Mouse (Mus musculus) brain, adult 2 months (tissue): ENCODE measurements around the gene Cyp2t4.

Experiments used
- DNase-seq: peaks from one replicate; pipeline ENCODE4 v3.0.0; 2011; ENCODE audit warnings: low read depth, low spot score

The Cyp2t4 gene

GRCm38 (mm10) chr7:27160921-27161320, 7.4 kb downstream of the Cyp2t4 start:
- DNase-seq, result no peak

GRCm38 (mm10) chr7:27161744-27162143, 8.2 kb downstream of the Cyp2t4 start:
- DNase-seq, result peak; percentile 45

GRCm38 (mm10) chr7:27162780-27163449, 9.4 kb downstream of the Cyp2t4 start:
- no peak for DNase-seq

DNA sequence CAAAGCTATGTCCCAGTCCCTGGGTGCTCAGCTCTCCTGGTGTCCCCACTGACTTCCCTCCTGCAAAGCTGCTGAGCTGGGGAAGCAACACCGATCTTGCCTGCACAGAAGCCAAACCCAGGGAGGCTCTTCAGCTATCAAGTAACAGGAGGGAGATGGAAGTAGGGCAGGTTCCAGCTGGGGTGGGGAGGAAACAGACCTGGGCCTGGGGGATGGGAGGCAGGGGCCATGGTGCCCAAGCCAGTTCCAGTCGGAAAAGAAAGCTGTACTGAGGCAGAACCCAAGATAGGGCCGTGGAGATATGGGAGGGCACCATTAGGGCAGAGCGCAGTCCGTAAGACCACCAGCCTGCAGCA, 9.9 kb downstream of the Cyp2t4 start:
- no peak for DNase-seq

DNA sequence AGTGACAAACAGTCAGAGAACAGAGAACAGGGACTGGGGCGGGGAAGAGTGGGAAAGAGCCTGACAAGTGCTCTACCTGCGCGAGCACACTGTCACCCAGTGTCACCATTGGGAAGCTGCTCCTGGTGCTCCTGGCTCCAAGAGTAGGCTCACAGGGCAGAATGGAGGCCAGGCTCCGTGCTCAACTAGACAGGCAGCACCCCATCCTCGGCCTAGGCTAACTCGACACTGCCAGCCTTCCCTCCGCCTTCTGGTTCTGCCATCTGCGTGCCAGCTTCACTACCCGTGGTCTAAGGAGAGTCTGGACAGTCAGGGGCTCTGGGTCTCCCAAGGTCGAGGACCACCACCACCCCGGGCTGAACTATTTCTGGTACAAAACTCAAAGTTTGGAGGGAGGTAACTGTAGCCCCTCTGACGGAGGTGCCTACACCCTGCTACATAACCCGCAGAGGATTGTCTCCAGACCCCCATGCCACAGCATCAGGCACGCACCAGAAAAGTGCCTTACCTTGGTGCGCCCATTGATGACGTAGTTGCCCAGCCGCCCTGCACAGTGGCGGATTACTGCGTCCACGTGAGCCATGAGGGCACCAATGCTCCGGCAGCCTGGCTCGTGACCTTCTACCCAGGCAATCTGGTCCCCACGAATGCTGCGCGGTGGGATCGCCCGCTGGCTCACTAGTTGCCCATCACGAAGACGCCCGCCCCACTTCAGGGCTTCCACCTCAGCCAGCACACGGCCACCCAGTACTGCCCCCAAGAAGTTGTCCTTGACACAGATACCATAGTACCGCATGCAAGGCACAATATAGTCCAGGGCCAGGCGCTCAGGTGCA, 10.8 kb downstream of the Cyp2t4 start:
- peak; percentile 69 for DNase-seq

DNA sequence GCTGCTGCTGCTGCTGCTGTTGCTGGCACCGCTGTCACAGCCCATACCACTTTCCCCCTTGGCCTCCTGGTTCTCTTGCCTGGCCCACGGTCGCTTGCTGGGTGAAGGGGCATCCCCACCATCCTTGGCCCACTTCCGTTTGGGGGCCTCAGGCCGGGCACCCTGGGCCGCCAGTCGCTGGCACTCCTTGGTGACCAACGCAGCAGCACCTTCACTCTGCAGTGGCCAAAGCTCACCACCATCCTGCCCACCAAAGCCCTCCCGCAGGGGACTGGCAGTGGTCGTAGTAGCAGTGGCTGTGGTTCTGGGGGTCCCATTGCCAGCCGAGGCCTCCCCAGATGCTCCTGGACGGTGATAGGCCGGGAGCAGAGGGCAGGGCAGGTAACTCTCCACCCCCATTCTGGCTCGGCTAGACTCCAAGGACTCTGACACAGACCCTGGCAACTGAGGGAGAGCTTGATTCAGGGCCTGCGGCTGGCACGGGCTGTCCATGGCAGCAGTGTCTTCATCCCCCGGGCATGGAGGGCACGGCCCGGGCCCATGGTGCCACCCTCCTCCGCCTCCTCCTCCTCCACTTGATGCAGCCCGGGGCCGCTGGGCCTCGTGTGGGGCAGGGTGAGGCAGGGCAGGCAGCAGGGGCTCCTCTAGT, 11.6 kb downstream of the Cyp2t4 start:
- DNase-seq, result peak; percentile 69

- DNase-seq, result no peak
These were observed 12.2 kb downstream of the Cyp2t4 start for GRCm38 (mm10) chr7:27165696-27166095.

DNA sequence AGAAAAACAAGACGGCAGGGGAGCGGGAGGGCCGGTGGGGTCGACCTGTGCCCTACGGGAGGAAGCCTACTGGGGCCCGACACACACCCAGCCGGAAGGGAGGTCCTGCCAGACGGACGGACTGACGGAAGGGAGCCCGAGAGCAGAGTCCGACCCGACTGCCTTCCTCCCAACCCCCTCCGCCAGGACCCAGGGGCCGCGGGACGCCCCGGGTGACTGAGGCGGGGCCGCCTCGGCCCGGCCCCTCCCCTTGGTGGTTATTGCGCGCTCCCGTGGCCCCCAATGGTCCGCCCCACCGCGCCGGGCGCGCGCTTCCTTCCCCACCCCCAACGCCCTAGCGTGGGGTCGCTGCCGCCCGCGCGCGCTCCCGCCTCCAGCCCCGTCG, 12.7 kb downstream of the Cyp2t4 start:
- peak; percentile 84 for DNase-seq

DNA sequence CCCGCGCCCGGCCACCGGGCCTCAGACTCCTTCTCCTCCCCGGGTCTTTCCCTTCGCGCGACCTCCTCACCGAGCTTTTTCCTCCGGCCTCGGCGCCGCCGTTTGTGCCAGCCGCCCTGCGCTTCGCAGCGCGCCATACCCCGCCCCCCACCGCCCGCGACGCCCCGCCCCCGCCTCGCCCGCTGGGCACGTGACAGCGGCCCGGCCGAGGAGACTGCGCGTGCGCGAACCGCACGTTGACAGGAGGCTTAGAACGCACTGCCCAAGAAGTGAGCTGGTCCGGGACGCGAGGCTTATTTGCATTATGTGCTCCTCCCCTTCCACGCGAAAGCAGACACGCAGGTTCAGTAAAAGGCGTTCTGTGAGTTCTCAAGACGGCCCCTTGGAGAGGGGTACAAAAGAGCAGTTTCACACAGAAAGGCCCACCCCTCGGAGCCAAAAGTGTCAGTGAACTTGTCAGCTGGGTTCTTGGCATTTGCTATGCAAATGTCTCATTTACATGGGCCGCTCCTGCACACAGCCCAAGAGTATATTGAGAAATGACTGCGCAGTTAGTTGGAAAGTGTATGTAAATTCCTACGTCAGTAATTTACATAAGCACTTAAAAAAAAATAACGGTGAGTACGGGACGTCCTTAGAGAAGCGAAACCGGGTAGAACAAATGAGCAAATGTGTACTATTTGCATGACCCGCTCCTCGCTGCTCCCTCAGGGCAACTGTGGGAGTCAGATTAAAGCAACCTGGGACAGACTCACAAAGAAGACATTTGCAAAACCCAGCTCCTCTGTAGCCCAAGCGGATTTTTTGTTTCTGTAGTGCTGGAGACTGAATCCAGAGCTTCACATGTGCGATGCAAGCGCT, 13.3 kb downstream of the Cyp2t4 start, which contains the start of gene Egln2:
Gene Egln2, minus strand, starts transcription at position 189 of the 861 bp plus-strand sequence.
- peak; percentile 98 for DNase-seq

GRCm38 (mm10) chr7:27167475-27168094, 14.1 kb downstream of the Cyp2t4 start:
- no peak for DNase-seq

- DNase-seq, result no peak
These were observed 14.9 kb downstream of the Cyp2t4 start for GRCm38 (mm10) chr7:27168371-27168770.

GRCm38 (mm10) chr7:27170981-27171380, 17.5 kb downstream of the Cyp2t4 start:
- no peak for DNase-seq

DNA sequence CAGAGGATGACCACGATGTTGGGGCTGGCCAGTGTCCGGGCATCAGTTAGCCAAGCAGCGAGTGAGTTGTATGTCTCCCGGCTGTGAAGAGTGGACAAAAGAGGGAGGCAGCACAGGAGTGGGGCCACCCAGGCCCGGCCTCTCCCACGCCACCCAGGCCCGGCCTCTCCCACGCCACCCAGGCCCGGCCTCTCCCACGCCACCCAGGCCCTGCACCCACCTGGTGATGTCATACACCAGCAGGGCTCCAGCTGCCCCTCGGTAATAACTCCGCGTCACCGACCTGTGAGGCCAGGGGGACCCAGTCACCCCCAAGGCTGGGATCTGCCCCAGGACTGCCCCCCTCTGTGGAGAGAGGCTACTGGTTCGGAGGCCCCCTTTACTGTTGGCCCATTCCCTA, 21.0 kb downstream of the Cyp2t4 start:
- DNase-seq, result no peak

- DNase-seq, result no peak
These were observed 21.4 kb downstream of the Cyp2t4 start for GRCm38 (mm10) chr7:27174896-27175295.

DNA sequence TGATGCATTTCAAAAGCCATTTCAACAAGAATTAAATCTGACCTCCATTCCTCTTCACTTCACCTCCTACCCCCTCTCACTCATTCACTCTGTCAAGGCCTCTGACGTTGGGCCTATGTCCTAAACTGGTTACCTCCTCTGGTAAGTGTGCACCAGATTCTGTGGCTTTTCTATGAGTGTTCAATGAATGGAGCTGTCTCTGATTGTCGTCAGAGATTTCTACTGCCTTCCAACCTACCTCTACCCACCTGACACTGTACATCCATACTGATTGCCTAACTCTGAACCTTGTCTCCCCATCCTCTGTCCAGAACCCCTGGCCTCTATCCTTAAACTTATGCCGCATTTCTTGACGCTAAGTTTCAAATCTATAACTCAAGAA, 24.4 kb downstream of the Cyp2t4 start:
- no peak for DNase-seq

DNA sequence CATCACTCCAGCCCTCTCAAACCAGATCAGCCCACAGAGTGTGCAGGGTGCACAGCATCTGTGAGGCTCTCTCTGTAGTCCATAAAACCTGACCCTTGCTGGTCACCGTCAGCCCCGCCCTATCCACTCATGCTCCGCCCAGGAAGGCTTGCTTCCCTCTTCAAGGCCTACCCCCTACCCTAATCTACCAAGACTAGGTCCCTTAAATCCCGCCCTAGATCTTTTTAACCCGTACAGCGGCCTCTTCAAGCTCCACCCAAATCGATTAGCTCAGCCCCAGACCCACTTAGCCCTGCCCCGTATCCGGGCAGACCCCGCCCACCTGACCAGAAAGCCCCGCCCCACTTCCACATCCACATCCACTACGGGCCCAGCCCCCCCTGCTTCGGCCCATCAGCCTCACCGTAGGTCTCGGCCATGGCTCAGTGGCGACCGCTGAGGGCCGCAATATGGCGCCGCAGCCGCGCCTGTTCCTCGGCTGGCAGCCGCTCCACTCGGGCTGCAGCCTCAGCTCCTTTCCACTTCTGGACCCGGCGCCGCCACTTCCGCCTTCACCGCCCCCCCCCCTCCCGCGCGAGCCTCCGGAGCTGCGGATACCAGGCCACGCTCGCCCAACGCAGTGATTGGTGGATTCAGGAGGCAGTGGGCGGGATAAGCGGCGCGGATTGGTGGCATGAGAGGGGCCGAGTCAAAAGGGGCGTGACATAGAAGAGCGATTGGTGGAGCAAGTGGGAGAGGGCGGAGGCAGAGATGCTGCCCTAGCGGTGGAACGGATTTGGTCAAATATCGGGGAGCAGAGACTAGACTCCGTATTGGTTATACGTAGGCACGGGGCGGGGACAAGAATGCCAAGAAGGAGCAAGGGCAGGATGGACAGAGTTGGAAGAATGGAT, 25.1 kb downstream of the Cyp2t4 start, which contains the start of gene Rab4b:
Gene Rab4b, minus strand, starts transcription at position 573 of the 893 bp plus-strand sequence.
- peak; percentile 100 for DNase-seq

- peak; percentile 34 for DNase-seq
These were observed 25.9 kb downstream of the Cyp2t4 start for GRCm38 (mm10) chr7:27179217-27179918.

GRCm38 (mm10) chr7:27180036-27180435, 26.5 kb downstream of the Cyp2t4 start:
- DNase-seq, result no peak
